Mouse (Mus musculus): ENCODE measurements around the gene Man2a2. TPM values are rescaled to one million over a fixed set of nuclear protein-coding genes. Genes with fewer than 3 reads are reported as not detected.

Gene Man2a2
- polyA plus RNA-seq, 1 experiment from 2014 or later = 15.0 TPM

DNA sequence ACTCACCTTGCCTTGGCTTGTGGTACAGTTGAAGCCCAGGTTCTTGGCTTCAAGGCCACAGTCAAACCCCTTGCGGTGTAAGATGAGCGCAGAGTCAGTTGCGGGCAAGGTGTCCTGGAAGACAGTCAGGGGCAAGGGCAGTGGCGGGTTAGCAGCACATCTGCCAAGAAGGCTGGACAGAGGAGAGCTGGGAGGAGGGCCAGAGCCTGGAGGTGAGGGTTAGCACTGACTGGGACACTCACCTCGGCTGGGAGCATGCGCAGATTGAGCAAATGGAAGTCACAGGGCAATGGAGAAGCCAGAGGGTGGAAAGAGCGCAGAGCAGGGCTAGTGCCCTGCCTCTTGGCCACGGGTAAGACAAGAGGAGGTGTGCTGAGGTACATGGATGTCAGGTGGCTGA lies 18.3 kb downstream of the Man2a2 start:
- peaks cover 38% of the 10 kb centered on the region for H3K36me3 ChIP-seq (ENCODE audit: control insufficient read depth, insufficient read depth)
- 88% methylated on average over 8 of the region's 8 CpGs for WGBS

DNA sequence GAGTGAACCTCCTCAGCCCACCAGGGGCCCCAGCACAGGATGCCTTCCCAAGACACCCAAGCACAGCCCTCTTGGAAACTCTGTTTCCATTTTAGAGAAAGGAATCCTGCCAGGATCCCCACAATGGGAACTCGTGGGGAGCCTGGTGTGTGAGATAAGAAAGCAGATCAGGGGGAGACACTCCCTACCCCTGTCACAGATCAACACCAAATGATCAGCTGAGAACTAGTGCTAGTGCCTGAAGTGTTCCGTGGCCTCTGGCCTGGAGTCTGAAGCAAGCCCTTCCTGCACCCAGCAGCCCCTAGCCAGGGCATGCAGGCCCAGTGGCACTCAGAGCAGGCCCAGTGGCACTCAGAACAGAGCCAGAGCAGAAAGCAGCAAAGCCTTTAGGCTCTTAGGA lies 20.4 kb downstream of the Man2a2 start:
- H3K27ac ChIP-seq (ENCODE audit: low read length) = no peak overlapping the region
- no peaks in the 10 kb centered on the region for H3K9me3 ChIP-seq (replicated peaks; ENCODE audit: control insufficient read depth, low read length)
- no peak overlapping the region for H3K4me2 ChIP-seq (ENCODE audit: low read depth, low read length)
- ATAC-seq (replicated peaks; ENCODE audit: extremely low read depth, insufficient read depth, low FRiP score) = no peak
- peaks cover 3% of the 10 kb centered on the region for H3K4me1 ChIP-seq (ENCODE audit: control insufficient read depth, insufficient read depth, low read length)
- H3K4me3 ChIP-seq (ENCODE audit: low read length) = no peak overlapping the region
- WGBS = 49% methylated on average over 2 of the region's 2 CpGs
- peaks cover 31% of the 10 kb centered on the region for H3K36me3 ChIP-seq (ENCODE audit: control insufficient read depth, insufficient read depth)
- H3K27me3 ChIP-seq (ENCODE audit: control insufficient read depth, insufficient read depth, low read length) = no peaks in the 10 kb centered on the region
- H3K9ac ChIP-seq (ENCODE audit: low read length) = no peak overlapping the region

More for the DNA sequence above, 18.3 kb downstream of the Man2a2 start:
- no peak overlapping the region for H3K4me2 ChIP-seq (ENCODE audit: low read depth, low read length)
- no peaks in the 10 kb centered on the region for H3K9me3 ChIP-seq (replicated peaks; ENCODE audit: control insufficient read depth, low read length)
- no peaks in the 10 kb centered on the region for H3K27me3 ChIP-seq (ENCODE audit: control insufficient read depth, insufficient read depth, low read length)
- ATAC-seq (replicated peaks; ENCODE audit: extremely low read depth, insufficient read depth, low FRiP score) = no peak
- no peak overlapping the region for H3K4me3 ChIP-seq (ENCODE audit: low read length)
- no peak overlapping the region for H3K9ac ChIP-seq (ENCODE audit: low read length)
- no peaks in the 10 kb centered on the region for H3K4me1 ChIP-seq (ENCODE audit: control insufficient read depth, insufficient read depth, low read length)
- H3K27ac ChIP-seq (ENCODE audit: low read length) = no peak overlapping the region

DNA sequence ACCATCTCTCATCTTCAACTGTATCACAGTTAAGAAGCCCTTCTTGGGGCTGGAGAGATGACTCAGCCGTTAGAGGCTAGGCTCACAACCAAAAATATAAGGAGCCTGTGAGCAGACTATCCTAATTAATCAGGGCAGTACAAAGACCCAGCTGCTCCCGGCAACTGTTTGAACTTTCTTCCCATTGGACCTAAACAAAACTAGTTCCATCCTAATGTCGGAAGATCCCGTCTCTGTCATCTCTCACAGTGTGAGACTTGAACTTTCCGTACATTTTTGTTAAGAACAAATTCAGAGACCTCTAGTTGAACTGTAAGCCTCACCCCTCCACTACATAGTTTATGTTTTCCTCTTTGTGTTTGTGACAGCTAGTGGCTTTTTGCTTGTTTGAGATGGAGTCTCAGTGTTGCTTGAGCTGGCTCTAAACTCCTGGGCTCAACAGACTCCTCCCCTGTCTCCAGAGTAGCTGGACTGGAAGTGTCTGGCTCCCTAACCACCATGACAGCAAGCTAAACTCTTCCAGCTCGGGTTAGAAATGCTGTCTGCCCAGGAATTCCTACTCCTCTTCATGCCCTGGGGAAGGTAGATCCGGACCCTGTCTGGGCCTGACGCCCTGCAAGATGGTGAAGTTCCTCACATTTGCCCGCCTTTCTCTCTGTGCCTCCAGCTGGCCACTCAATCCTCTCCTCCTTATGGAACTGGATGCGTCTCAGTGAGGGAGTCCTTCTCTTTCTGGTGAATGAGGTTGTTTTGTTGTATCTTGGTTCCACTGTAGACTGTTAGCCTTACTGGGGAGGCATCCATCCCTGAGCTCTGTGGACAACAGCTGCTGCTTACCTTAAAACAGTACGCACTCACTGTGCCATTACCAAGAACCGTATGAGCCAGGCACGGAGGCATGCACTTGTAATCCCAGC lies 23.2 kb downstream of the Man2a2 start:
- Histone ChIP-seq H3K27ac (ENCODE audit: low read length) (peak overlapping the region; percentile 54), H3K4me2 (ENCODE audit: low read depth, low read length) (no peak overlapping the region), H3K9me3 (replicated peaks; ENCODE audit: control insufficient read depth, low read length) (no peaks in the 10 kb centered on the region), H3K36me3 (ENCODE audit: control insufficient read depth, insufficient read depth) (peaks cover 17% of the 10 kb centered on the region; the same call in 1 of the 2 replicates), H3K4me3 (ENCODE audit: low read length) (no peak overlapping the region), H3K4me1 (ENCODE audit: control insufficient read depth, insufficient read depth, low read length) (peaks cover 8% of the 10 kb centered on the region), H3K9ac (ENCODE audit: low read length) (no peak overlapping the region), H3K27me3 (ENCODE audit: control insufficient read depth, insufficient read depth, low read length) (no peaks in the 10 kb centered on the region)
- ATAC-seq (replicated peaks; ENCODE audit: extremely low read depth, insufficient read depth, low FRiP score) = no peak
- WGBS = 62% methylated on average over 13 of the region's 13 CpGs

DNA sequence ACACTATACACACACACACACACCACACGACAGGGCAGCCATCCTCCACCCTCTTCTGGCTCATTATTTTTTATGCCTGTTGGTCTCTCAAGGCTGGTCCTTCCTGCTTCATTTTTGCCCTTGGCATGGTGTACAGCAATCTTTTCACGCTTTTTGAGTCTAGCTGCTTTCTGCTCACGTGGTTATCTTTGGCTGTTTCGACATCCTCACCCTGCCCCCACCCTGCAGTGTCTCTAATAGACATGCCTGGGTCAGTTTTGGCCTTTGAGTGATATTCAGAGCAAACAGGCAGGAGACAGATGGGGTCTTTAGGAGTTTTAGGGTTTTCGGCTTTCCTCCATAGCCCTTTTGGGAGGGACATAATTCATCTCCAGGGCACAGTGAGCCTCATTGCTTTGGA lies 24.3 kb downstream of the Man2a2 start:
- 70% methylated on average over 5 of the region's 5 CpGs for WGBS
- H3K36me3 ChIP-seq (ENCODE audit: control insufficient read depth, insufficient read depth) = peaks cover 17% of the 10 kb centered on the region; the same call in 1 of the 2 replicates
- H3K4me2 ChIP-seq (ENCODE audit: low read depth, low read length) = no peak overlapping the region
- peaks cover 12% of the 10 kb centered on the region for H3K4me1 ChIP-seq (ENCODE audit: control insufficient read depth, insufficient read depth, low read length)
- no peak for ATAC-seq (replicated peaks; ENCODE audit: extremely low read depth, insufficient read depth, low FRiP score)
- no peak overlapping the region for H3K9ac ChIP-seq (ENCODE audit: low read length)
- H3K27me3 ChIP-seq (ENCODE audit: control insufficient read depth, insufficient read depth, low read length) = peaks cover 2% of the 10 kb centered on the region; the same call in 1 of the 2 replicates
- H3K4me3 ChIP-seq (ENCODE audit: low read length) = no peak overlapping the region
- H3K9me3 ChIP-seq (replicated peaks; ENCODE audit: control insufficient read depth, low read length) = no peaks in the 10 kb centered on the region
- H3K27ac ChIP-seq (ENCODE audit: low read length) = no peak overlapping the region

DNA sequence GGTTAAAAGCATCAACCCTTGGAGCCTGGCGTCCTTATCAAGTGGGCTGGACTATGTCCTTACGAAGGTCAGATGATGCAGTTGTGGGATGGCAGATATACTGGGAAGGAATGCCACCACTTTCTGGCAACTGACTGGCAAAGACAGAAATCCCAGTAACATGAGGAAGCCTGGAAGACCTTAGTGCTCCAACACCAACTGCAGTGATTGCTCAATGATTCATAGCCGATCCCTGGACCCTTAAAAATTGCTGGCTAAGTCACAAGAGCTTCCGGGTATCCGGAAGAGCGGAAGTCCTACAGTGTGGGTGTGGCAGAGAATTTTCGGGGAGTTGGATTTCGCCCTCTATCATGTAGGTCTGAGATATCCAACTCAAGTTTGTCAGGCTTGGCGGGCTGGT lies 25.0 kb downstream of the Man2a2 start:
- Histone ChIP-seq H3K27me3 (ENCODE audit: control insufficient read depth, insufficient read depth, low read length) (peaks cover 2% of the 10 kb centered on the region; the same call in 1 of the 2 replicates), H3K9me3 (replicated peaks; ENCODE audit: control insufficient read depth, low read length) (no peaks in the 10 kb centered on the region), H3K36me3 (ENCODE audit: control insufficient read depth, insufficient read depth) (peaks cover 12% of the 10 kb centered on the region; the same call in 1 of the 2 replicates), H3K4me1 (ENCODE audit: control insufficient read depth, insufficient read depth, low read length) (peaks cover 12% of the 10 kb centered on the region), H3K4me3 (ENCODE audit: low read length) (no peak overlapping the region), H3K27ac (ENCODE audit: low read length) (no peak overlapping the region), H3K4me2 (ENCODE audit: low read depth, low read length) (no peak overlapping the region), H3K9ac (ENCODE audit: low read length) (no peak overlapping the region)
- WGBS = 73% methylated on average over 9 of the region's 9 CpGs
- ATAC-seq (replicated peaks; ENCODE audit: extremely low read depth, insufficient read depth, low FRiP score) = no peak

DNA sequence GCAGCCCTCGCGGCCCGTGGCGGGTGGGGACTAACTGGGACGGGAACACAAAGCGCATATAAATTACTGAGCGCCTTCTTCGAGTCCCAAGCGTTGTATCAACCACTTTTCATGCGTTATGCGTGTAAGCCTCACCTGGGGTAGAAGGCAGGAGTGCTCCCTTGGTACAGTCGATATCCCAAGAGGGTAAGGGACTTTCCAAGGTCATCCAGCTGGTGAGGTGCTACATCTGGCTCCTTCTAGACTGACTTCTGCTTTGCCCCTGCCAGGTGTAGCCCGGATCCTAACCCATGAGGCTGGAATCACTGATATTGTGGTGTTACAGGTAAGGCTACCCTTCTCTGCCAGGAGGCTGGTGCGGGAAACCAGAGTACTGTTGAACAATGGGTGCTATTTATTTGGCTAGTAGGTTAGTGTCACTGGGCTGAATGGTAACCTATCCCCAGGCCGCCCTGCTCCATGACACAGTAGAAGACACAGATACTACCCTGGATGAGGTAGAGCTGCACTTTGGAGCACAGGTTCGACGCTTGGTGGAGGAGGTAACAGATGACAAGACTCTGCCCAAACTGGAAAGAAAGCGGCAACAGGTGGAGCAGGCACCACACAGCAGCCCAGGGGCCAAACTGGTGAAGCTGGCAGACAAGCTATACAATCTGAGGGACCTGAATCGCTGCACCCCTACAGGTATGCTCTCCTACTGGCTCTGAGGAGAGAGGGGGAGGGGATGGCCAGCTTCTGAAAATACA lies 27.7 kb downstream of the Man2a2 start:
- Histone ChIP-seq H3K9me3 (replicated peaks; ENCODE audit: control insufficient read depth, low read length) (no peaks in the 10 kb centered on the region), H3K4me2 (ENCODE audit: low read depth, low read length) (peak overlapping the region; percentile 80), H3K27me3 (ENCODE audit: control insufficient read depth, insufficient read depth, low read length) (peaks cover 2% of the 10 kb centered on the region; the same call in 1 of the 2 replicates), H3K27ac (ENCODE audit: low read length) (peak overlapping the region; percentile 74; the same call in 1 of the 2 replicates), H3K4me3 (ENCODE audit: low read length) (peak overlapping the region; percentile 67), H3K9ac (ENCODE audit: low read length) (peak overlapping the region; percentile 90), H3K4me1 (ENCODE audit: control insufficient read depth, insufficient read depth, low read length) (peaks cover 28% of the 10 kb centered on the region), H3K36me3 (ENCODE audit: control insufficient read depth, insufficient read depth) (no peaks in the 10 kb centered on the region)
- ATAC-seq (replicated peaks; ENCODE audit: extremely low read depth, insufficient read depth, low FRiP score) = no peak
- 25% methylated on average over 19 of the region's 19 CpGs for WGBS

DNA sequence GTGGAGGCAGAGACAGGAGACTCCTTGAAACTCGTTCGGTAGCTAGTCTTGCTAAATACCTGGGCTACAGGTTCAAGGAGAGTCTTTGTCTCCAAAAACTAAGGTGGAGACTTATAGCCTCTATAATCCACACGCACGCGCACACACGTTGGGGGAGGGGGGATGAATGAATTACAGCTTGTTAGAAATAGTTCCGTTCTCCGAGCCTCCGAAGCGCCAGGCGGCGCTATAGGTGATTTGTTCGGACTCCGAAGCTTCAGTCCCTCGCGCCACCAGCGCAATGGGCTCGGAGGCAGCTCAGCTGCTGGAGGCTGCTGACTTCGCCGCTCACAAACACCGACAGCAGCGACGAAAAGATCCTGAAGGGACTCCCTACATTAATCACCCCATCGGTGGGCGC lies 28.3 kb downstream of the Man2a2 start, which contains the start of gene Hddc3:
TSS of gene Hddc3 (plus strand) at position 247 of the 400 bp plus-strand sequence.
- H3K27me3 ChIP-seq (ENCODE audit: control insufficient read depth, insufficient read depth, low read length) = peaks cover 2% of the 10 kb centered on the region; the same call in 1 of the 2 replicates
- no peaks in the 10 kb centered on the region for H3K9me3 ChIP-seq (replicated peaks; ENCODE audit: control insufficient read depth, low read length)
- peaks cover 28% of the 10 kb centered on the region for H3K4me1 ChIP-seq (ENCODE audit: control insufficient read depth, insufficient read depth, low read length)
- 1% methylated on average over 25 of the region's 25 CpGs for WGBS
- peak within 1 kb of the TSS; percentile 67 for H3K4me3 ChIP-seq (ENCODE audit: low read length)
- peak within 1 kb of the TSS; percentile 80 for H3K4me2 ChIP-seq (ENCODE audit: low read depth, low read length)
- no peak for ATAC-seq (replicated peaks; ENCODE audit: extremely low read depth, insufficient read depth, low FRiP score)
- H3K9ac ChIP-seq (ENCODE audit: low read length) = peak within 1 kb of the TSS; percentile 90
- H3K36me3 ChIP-seq (ENCODE audit: control insufficient read depth, insufficient read depth) = no peaks in the 10 kb centered on the region
- peak within 1 kb of the TSS; percentile 74; the same call in 1 of the 2 replicates for H3K27ac ChIP-seq (ENCODE audit: low read length)

DNA sequence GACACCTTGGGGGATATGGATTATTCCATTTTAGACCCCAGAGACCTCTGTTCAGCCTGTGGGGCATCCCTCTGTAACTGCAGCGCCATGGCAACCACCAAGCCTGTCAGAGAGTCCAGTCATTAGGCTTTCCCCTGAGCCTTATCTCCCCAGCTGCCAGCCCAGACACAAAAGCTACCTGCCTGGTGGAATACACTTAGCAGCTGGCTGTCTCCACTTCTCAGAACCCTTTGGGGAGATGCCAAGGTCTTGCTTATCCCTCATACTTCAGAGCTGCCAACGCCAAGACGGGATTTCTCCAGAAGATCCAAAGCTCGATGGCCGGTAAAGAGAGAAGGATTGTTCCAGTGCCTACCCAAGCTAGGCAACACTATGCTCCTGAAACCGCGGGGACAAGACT lies 29.4 kb downstream of the Man2a2 start:
- Histone ChIP-seq H3K4me2 (ENCODE audit: low read depth, low read length) (no peak overlapping the region), H3K27ac (ENCODE audit: low read length) (no peak overlapping the region), H3K36me3 (ENCODE audit: control insufficient read depth, insufficient read depth) (peaks cover 1% of the 10 kb centered on the region), H3K9me3 (replicated peaks; ENCODE audit: control insufficient read depth, low read length) (no peaks in the 10 kb centered on the region), H3K4me3 (ENCODE audit: low read length) (no peak overlapping the region), H3K27me3 (ENCODE audit: control insufficient read depth, insufficient read depth, low read length) (peaks cover 2% of the 10 kb centered on the region; the same call in 1 of the 2 replicates), H3K4me1 (ENCODE audit: control insufficient read depth, insufficient read depth, low read length) (peaks cover 27% of the 10 kb centered on the region), H3K9ac (ENCODE audit: low read length) (no peak overlapping the region)
- 58% methylated on average over 7 of the region's 7 CpGs for WGBS
- no peak for ATAC-seq (replicated peaks; ENCODE audit: extremely low read depth, insufficient read depth, low FRiP score)
